Mouse (Mus musculus) brain, embryonic 14.5 days (tissue): ENCODE data around the gene Cdca4.

Experiments
- CTCF ChIP-seq: fragments of 200-500 bp; IDR thresholded peaks from 2 replicates; pipeline ENCODE4 v1.5.1; 2012; ENCODE audit warnings: inconsistent platforms, mild to moderate bottlenecking, moderate library complexity, borderline replicate concordance; ENCODE audit not compliant: insufficient read depth, insufficient read length; ENCODE audit errors: extremely low read depth
- POLR2A ChIP-seq: fragments of 200-500 bp; IDR thresholded peaks from 2 replicates; pipeline ENCODE4 v1.6.1; 2012; ENCODE audit warnings: mild to moderate bottlenecking, inconsistent platforms, borderline replicate concordance; ENCODE audit not compliant: poor library complexity, insufficient read depth, insufficient read length, severe bottlenecking; ENCODE audit errors: extremely low read depth

DNA sequence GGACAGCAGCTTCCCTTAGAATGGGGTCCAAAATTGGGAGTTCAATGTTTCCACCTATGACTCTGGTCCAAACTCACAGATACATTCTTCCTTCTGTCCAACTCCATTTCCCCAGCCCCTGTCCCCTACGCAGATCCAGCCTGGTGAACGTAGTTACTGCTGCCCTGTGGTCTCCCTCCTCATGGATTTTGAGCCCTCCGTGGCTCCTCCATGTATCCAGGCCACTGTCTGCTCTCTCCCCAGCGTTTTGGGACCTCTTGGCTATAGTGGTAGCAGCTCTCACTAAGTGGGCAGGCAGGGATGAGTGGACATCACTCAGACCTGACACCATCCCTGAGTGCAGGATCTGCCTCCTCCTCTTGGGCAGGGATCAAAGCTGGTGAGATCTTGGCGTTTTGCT lies 30.5 kb downstream of the Cdca4 start:
- no peak for TF ChIP-seq CTCF
- TF ChIP-seq POLR2A = no peak
